Mouse (Mus musculus): ENCODE results near the gene Tuba4a. TPM values are rescaled to one million over a fixed set of nuclear protein-coding genes. Genes with fewer than 3 reads are reported as not detected.
A peak's percentile ranks its signal among the peaks of the same experiment; 100 is the strongest.

Tuba4a gene
- polyA plus RNA-seq, 1 experiment from 2014 or later: 282 TPM

- Histone ChIP-seq H3K27ac (ENCODE audit: low read depth, low read length) (peak overlapping the region; percentile 19; the same call in 1 of the 2 replicates), H3K36me3 (ENCODE audit: control insufficient read depth, insufficient read depth, low read length) (no peaks in the 10 kb centered on the region), H3K4me1 (replicated peaks; ENCODE audit: control insufficient read depth, insufficient read depth, low read length) (peaks cover 6% of the 10 kb centered on the region; the same call in 1 of the 2 replicates), H3K9me3 (ENCODE audit: control insufficient read depth, low read length) (no peaks in the 10 kb centered on the region), H3K4me3 (ENCODE audit: low read depth, low read length) (no peak overlapping the region), H3K27me3 (replicated peaks; ENCODE audit: control insufficient read depth, insufficient read depth, low read length) (no peaks in the 10 kb centered on the region), H3K4me2 (no peak overlapping the region), H3K9ac (ENCODE audit: low read depth, low read length) (no peak overlapping the region)
- DNase-seq (ENCODE audit: low spot score): no peak
- 53% methylated on average over 4 of the region's 4 CpGs for WGBS
- peak; percentile 77 for ATAC-seq (replicated peaks; ENCODE audit: low FRiP score)
Measured at GRCm38 (mm10) chr1:75229158-75229557, 9.5 kb upstream of the Tuba4a start.

GRCm38 (mm10) chr1:75227653-75228052 is 8.0 kb upstream of the Tuba4a start:
- no peaks in the 10 kb centered on the region for H3K9me3 ChIP-seq (ENCODE audit: control insufficient read depth, low read length)
- no peak overlapping the region for H3K27ac ChIP-seq (ENCODE audit: low read depth, low read length)
- no peak overlapping the region for H3K4me2 ChIP-seq
- H3K9ac ChIP-seq (ENCODE audit: low read depth, low read length): no peak overlapping the region; the same call in 1 of the 2 replicates
- DNase-seq (ENCODE audit: low spot score) (no peak), ATAC-seq (replicated peaks; ENCODE audit: low FRiP score) (no peak)
- no peak overlapping the region for H3K4me3 ChIP-seq (ENCODE audit: low read depth, low read length)
- peaks cover 6% of the 10 kb centered on the region; the same call in 1 of the 2 replicates for H3K4me1 ChIP-seq (replicated peaks; ENCODE audit: control insufficient read depth, insufficient read depth, low read length)
- H3K27me3 ChIP-seq (replicated peaks; ENCODE audit: control insufficient read depth, insufficient read depth, low read length): no peaks in the 10 kb centered on the region
- WGBS: 78% methylated on average over 1 of the region's 1 CpGs
- no peaks in the 10 kb centered on the region for H3K36me3 ChIP-seq (ENCODE audit: control insufficient read depth, insufficient read depth, low read length)

- DNase-seq (ENCODE audit: low spot score) (no peak), ATAC-seq (replicated peaks; ENCODE audit: low FRiP score) (no peak)
- H3K4me2 ChIP-seq: no peak overlapping the region
- H3K9ac ChIP-seq (ENCODE audit: low read depth, low read length): no peak overlapping the region
- no peaks in the 10 kb centered on the region for H3K9me3 ChIP-seq (ENCODE audit: control insufficient read depth, low read length)
- 42% methylated on average over 2 of the region's 2 CpGs for WGBS
- no peak overlapping the region for H3K27ac ChIP-seq (ENCODE audit: low read depth, low read length)
- 0 out of 2 replicates have a peak, but pooled peaks cover 2% of the 10 kb centered on the region for H3K27me3 ChIP-seq (replicated peaks; ENCODE audit: control insufficient read depth, insufficient read depth, low read length)
- no peak overlapping the region for H3K4me3 ChIP-seq (ENCODE audit: low read depth, low read length)
- H3K4me1 ChIP-seq (replicated peaks; ENCODE audit: control insufficient read depth, insufficient read depth, low read length): peaks cover 6% of the 10 kb centered on the region; the same call in 1 of the 2 replicates
- no peaks in the 10 kb centered on the region for H3K36me3 ChIP-seq (ENCODE audit: control insufficient read depth, insufficient read depth, low read length)
Measured at GRCm38 (mm10) chr1:75226138-75226537, 6.5 kb upstream of the Tuba4a start.

- H3K4me3 ChIP-seq (ENCODE audit: low read depth, low read length): no peak overlapping the region
- no peaks in the 10 kb centered on the region for H3K9me3 ChIP-seq (ENCODE audit: control insufficient read depth, low read length)
- no peak overlapping the region for H3K4me2 ChIP-seq
- no peak for DNase-seq (ENCODE audit: low spot score)
- ATAC-seq (replicated peaks; ENCODE audit: low FRiP score): no peak
- H3K9ac ChIP-seq (ENCODE audit: low read depth, low read length): no peak overlapping the region
- H3K36me3 ChIP-seq (ENCODE audit: control insufficient read depth, insufficient read depth, low read length): no peaks in the 10 kb centered on the region
- peaks cover 8% of the 10 kb centered on the region for H3K27me3 ChIP-seq (replicated peaks; ENCODE audit: control insufficient read depth, insufficient read depth, low read length)
- H3K4me1 ChIP-seq (replicated peaks; ENCODE audit: control insufficient read depth, insufficient read depth, low read length): peaks cover 6% of the 10 kb centered on the region; the same call in 1 of the 2 replicates
- no peak overlapping the region for H3K27ac ChIP-seq (ENCODE audit: low read depth, low read length)
- WGBS: 48% methylated on average over 3 of the region's 3 CpGs
Measured at GRCm38 (mm10) chr1:75225473-75225872, 5.8 kb upstream of the Tuba4a start.

GRCm38 (mm10) chr1:75223532-75223931 is 3.9 kb upstream of the Tuba4a start:
- peaks cover 20% of the 10 kb centered on the region for H3K27me3 ChIP-seq (replicated peaks; ENCODE audit: control insufficient read depth, insufficient read depth, low read length)
- ATAC-seq (replicated peaks; ENCODE audit: low FRiP score) (no peak), DNase-seq (ENCODE audit: low spot score) (no peak)
- peaks cover 10% of the 10 kb centered on the region; the same call in 1 of the 2 replicates for H3K4me1 ChIP-seq (replicated peaks; ENCODE audit: control insufficient read depth, insufficient read depth, low read length)
- no peak overlapping the region for H3K9ac ChIP-seq (ENCODE audit: low read depth, low read length)
- H3K4me3 ChIP-seq (ENCODE audit: low read depth, low read length): no peak overlapping the region
- H3K4me2 ChIP-seq: no peak overlapping the region
- H3K9me3 ChIP-seq (ENCODE audit: control insufficient read depth, low read length): no peaks in the 10 kb centered on the region
- WGBS: 47% methylated on average over 6 of the region's 6 CpGs
- no peak overlapping the region for H3K27ac ChIP-seq (ENCODE audit: low read depth, low read length)
- H3K36me3 ChIP-seq (ENCODE audit: control insufficient read depth, insufficient read depth, low read length): no peaks in the 10 kb centered on the region

GRCm38 (mm10) chr1:75222926-75223325 is 3.3 kb upstream of the Tuba4a start:
- Histone ChIP-seq H3K36me3 (ENCODE audit: control insufficient read depth, insufficient read depth, low read length) (no peaks in the 10 kb centered on the region), H3K9ac (ENCODE audit: low read depth, low read length) (no peak overlapping the region), H3K9me3 (ENCODE audit: control insufficient read depth, low read length) (no peaks in the 10 kb centered on the region), H3K4me1 (replicated peaks; ENCODE audit: control insufficient read depth, insufficient read depth, low read length) (peaks cover 10% of the 10 kb centered on the region; the same call in 1 of the 2 replicates), H3K27me3 (replicated peaks; ENCODE audit: control insufficient read depth, insufficient read depth, low read length) (peaks cover 20% of the 10 kb centered on the region), H3K4me2 (no peak overlapping the region), H3K4me3 (ENCODE audit: low read depth, low read length) (no peak overlapping the region), H3K27ac (ENCODE audit: low read depth, low read length) (no peak overlapping the region)
- ATAC-seq (replicated peaks; ENCODE audit: low FRiP score) (no peak), DNase-seq (ENCODE audit: low spot score) (no peak)
- 75% methylated on average over 6 of the region's 6 CpGs for WGBS

GRCm38 (mm10) chr1:75221538-75221937 is 1.9 kb upstream of the Tuba4a start:
- no peak for ATAC-seq (replicated peaks; ENCODE audit: low FRiP score)
- WGBS: 79% methylated on average over 3 of the region's 3 CpGs
- H3K36me3 ChIP-seq (ENCODE audit: control insufficient read depth, insufficient read depth, low read length): no peaks in the 10 kb centered on the region
- H3K27me3 ChIP-seq (replicated peaks; ENCODE audit: control insufficient read depth, insufficient read depth, low read length): peaks cover 20% of the 10 kb centered on the region
- peaks cover 19% of the 10 kb centered on the region for H3K4me1 ChIP-seq (replicated peaks; ENCODE audit: control insufficient read depth, insufficient read depth, low read length)
- H3K9me3 ChIP-seq (ENCODE audit: control insufficient read depth, low read length): no peaks in the 10 kb centered on the region
- H3K4me2 ChIP-seq: no peak overlapping the region
- no peak overlapping the region for H3K9ac ChIP-seq (ENCODE audit: low read depth, low read length)
- no peak overlapping the region for H3K4me3 ChIP-seq (ENCODE audit: low read depth, low read length)
- no peak for DNase-seq (ENCODE audit: low spot score)
- H3K27ac ChIP-seq (ENCODE audit: low read depth, low read length): no peak overlapping the region

- H3K4me3 ChIP-seq (ENCODE audit: low read depth, low read length): peak overlapping the region; percentile 75
- under 1% methylated on average over 24 of the region's 24 CpGs for WGBS
- H3K9me3 ChIP-seq (ENCODE audit: control insufficient read depth, low read length): no peaks in the 10 kb centered on the region
- peaks cover 16% of the 10 kb centered on the region for H3K36me3 ChIP-seq (ENCODE audit: control insufficient read depth, insufficient read depth, low read length)
- H3K4me2 ChIP-seq: peak overlapping the region; percentile 100
- H3K27ac ChIP-seq (ENCODE audit: low read depth, low read length): peak overlapping the region; percentile 63
- peaks cover 34% of the 10 kb centered on the region for H3K4me1 ChIP-seq (replicated peaks; ENCODE audit: control insufficient read depth, insufficient read depth, low read length)
- ATAC-seq (replicated peaks; ENCODE audit: low FRiP score) (peak; percentile 89), DNase-seq (ENCODE audit: low spot score) (peak; percentile 87)
- peaks cover 20% of the 10 kb centered on the region for H3K27me3 ChIP-seq (replicated peaks; ENCODE audit: control insufficient read depth, insufficient read depth, low read length)
- H3K9ac ChIP-seq (ENCODE audit: low read depth, low read length): peak overlapping the region; percentile 69
Measured at GRCm38 (mm10) chr1:75219078-75219477, 587 bp downstream of the Tuba4a start.

GRCm38 (mm10) chr1:75218227-75219001 is 1.3 kb downstream of the Tuba4a start:
- DNase-seq (ENCODE audit: low spot score) (peak; percentile 64), ATAC-seq (replicated peaks; ENCODE audit: low FRiP score) (peak; percentile 53)
- Histone ChIP-seq H3K4me1 (replicated peaks; ENCODE audit: control insufficient read depth, insufficient read depth, low read length) (peaks cover 41% of the 10 kb centered on the region), H3K9ac (ENCODE audit: low read depth, low read length) (peak overlapping the region; percentile 69), H3K9me3 (ENCODE audit: control insufficient read depth, low read length) (no peaks in the 10 kb centered on the region), H3K4me2 (peak overlapping the region; percentile 100), H3K4me3 (ENCODE audit: low read depth, low read length) (peak overlapping the region; percentile 75), H3K27me3 (replicated peaks; ENCODE audit: control insufficient read depth, insufficient read depth, low read length) (peaks cover 20% of the 10 kb centered on the region), H3K36me3 (ENCODE audit: control insufficient read depth, insufficient read depth, low read length) (peaks cover 22% of the 10 kb centered on the region), H3K27ac (ENCODE audit: low read depth, low read length) (peak overlapping the region; percentile 63)
- WGBS: 1% methylated on average over 38 of the region's 38 CpGs

Measured in liver, embryonic 11.5 days (tissue).